Mouse (Mus musculus): Measurements from ENCODE around the gene Il17rc. TPM values are rescaled to one million over a fixed set of nuclear protein-coding genes. Genes with fewer than 3 reads are reported as not detected.

Gene Il17rc
- total RNA-seq (2021) = 1 to 10 TPM; 6.5 to 7.5 TPM
- polyA plus RNA-seq (2012; rRNA removed) = 12.1 and 13.6 TPM in 2 replicates
- long read RNA-seq, partial matches to known transcripts = 0 of 7 reads
- long read RNA-seq, other reads (novel, unspliced or antisense) = 7 of 7 reads

- 11% methylated on average over 12 of the region's 12 CpGs for WGBS
- Histone ChIP-seq H3K79me2 (replicated peaks; ENCODE audit: control insufficient read depth, insufficient read depth, low read length) (no peaks in the 10 kb centered on the region), H3K36me3 (ENCODE audit: control insufficient read depth, insufficient read depth, low read length) (no peaks in the 10 kb centered on the region), H3K9ac (ENCODE audit: low read depth, low read length) (peak within 1 kb of the TSS; percentile 66), H3K4me1 (ENCODE audit: control insufficient read depth, insufficient read depth, low read length) (peaks cover 9% of the 10 kb centered on the region), H3K27ac (peak within 1 kb of the TSS; percentile 84), H3K4me3 (peak within 1 kb of the TSS; percentile 52), H3K27me3 (ENCODE audit: control insufficient read depth, insufficient read depth, low read length) (no peaks in the 10 kb centered on the region)
- TF ChIP-seq EP300 (IDR thresholded peaks at IDR 0.05; ENCODE audit: insufficient read depth, low read depth, low read length) = no peak
- TF ChIP-seq CTCF (IDR thresholded peaks at IDR 0.05) = no peak
- peak; percentile 84 for TF ChIP-seq POLR2A (IDR thresholded peaks at IDR 0.05; ENCODE audit: insufficient read depth, low read depth, low read length)
- intact Hi-C loops (cut with DNase I) = no loop called here
- peak; percentile 75 to 81 for DNase-seq
Observed at GRCm38 (mm10) chr6:113471297-113471936, at the start of gene Il17rc. Gene Il17rc, plus strand, starts transcription at chr6:113471427.

- Histone ChIP-seq H3K27me3 (ENCODE audit: control insufficient read depth, insufficient read depth, low read length) (no peaks in the 10 kb centered on the region), H3K27ac (no peak overlapping the region), H3K4me1 (ENCODE audit: control insufficient read depth, insufficient read depth, low read length) (peaks cover 3% of the 10 kb centered on the region; the same call in 1 of the 2 replicates), H3K79me2 (replicated peaks; ENCODE audit: control insufficient read depth, insufficient read depth, low read length) (no peaks in the 10 kb centered on the region), H3K4me3 (no peak overlapping the region), H3K9ac (ENCODE audit: low read depth, low read length) (no peak overlapping the region), H3K36me3 (ENCODE audit: control insufficient read depth, insufficient read depth, low read length) (no peaks in the 10 kb centered on the region)
- WGBS = 38% methylated on average over 4 of the region's 4 CpGs
- TF ChIP-seq CTCF (IDR thresholded peaks at IDR 0.05) (no peak), POLR2A (IDR thresholded peaks at IDR 0.05; ENCODE audit: insufficient read depth, low read depth, low read length) (no peak), EP300 (IDR thresholded peaks at IDR 0.05; ENCODE audit: insufficient read depth, low read depth, low read length) (no peak)
- intact Hi-C loops (cut with DNase I) = loop anchor here (5.0 kb wide), 1 partner anchor 251 kb away; no protein-coding TSS in a partner anchor
- DNase-seq = no peak
Observed at GRCm38 (mm10) chr6:113423000-113423399, 48.2 kb upstream of the Il17rc start.

DNA sequence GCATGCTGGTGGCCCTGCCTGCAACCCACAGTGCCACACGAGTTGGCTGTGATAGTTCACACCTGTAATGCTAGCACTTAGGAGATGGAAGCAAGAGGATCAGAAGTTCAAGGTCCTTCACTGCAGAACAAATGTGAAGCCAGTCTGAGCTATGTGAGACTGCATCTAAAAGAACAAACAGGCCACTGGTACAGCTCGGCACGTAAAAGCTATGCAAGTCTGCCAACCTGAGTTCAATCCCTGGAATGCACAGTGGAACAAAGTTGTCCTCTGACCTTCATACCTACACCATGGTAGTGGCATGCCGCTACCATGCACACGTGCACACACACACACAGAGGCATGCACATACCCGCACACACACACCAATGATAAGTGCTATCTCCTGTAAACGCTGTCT is 47.0 kb upstream of the Il17rc start:
- no peak overlapping the region for H3K9ac ChIP-seq (ENCODE audit: low read depth, low read length)
- no peak overlapping the region for H3K4me3 ChIP-seq
- DNase-seq = no peak
- WGBS = 79% methylated on average over 7 of the region's 7 CpGs
- no peaks in the 10 kb centered on the region for H3K36me3 ChIP-seq (ENCODE audit: control insufficient read depth, insufficient read depth, low read length)
- H3K27ac ChIP-seq = no peak overlapping the region
- intact Hi-C loops (cut with DNase I) = loop anchor here (5.0 kb wide), 1 partner anchor 252 kb away; no protein-coding TSS in a partner anchor
- H3K4me1 ChIP-seq (ENCODE audit: control insufficient read depth, insufficient read depth, low read length) = no peaks in the 10 kb centered on the region
- TF ChIP-seq CTCF (IDR thresholded peaks at IDR 0.05) (peak; percentile 48), EP300 (IDR thresholded peaks at IDR 0.05; ENCODE audit: insufficient read depth, low read depth, low read length) (no peak), POLR2A (IDR thresholded peaks at IDR 0.05; ENCODE audit: insufficient read depth, low read depth, low read length) (no peak)
- no peaks in the 10 kb centered on the region for H3K79me2 ChIP-seq (replicated peaks; ENCODE audit: control insufficient read depth, insufficient read depth, low read length)
- H3K27me3 ChIP-seq (ENCODE audit: control insufficient read depth, insufficient read depth, low read length) = no peaks in the 10 kb centered on the region

GRCm38 (mm10) chr6:113426696-113427095 is 44.5 kb upstream of the Il17rc start:
- H3K27ac ChIP-seq = no peak overlapping the region
- no peaks in the 10 kb centered on the region for H3K4me1 ChIP-seq (ENCODE audit: control insufficient read depth, insufficient read depth, low read length)
- intact Hi-C loops (cut with DNase I) = no loop called here
- H3K9ac ChIP-seq (ENCODE audit: low read depth, low read length) = no peak overlapping the region
- no peaks in the 10 kb centered on the region for H3K79me2 ChIP-seq (replicated peaks; ENCODE audit: control insufficient read depth, insufficient read depth, low read length)
- no peak for TF ChIP-seq EP300 (IDR thresholded peaks at IDR 0.05; ENCODE audit: insufficient read depth, low read depth, low read length)
- TF ChIP-seq CTCF (IDR thresholded peaks at IDR 0.05) = no peak
- no peak for TF ChIP-seq POLR2A (IDR thresholded peaks at IDR 0.05; ENCODE audit: insufficient read depth, low read depth, low read length)
- 88% methylated on average over 4 of the region's 4 CpGs for WGBS
- H3K27me3 ChIP-seq (ENCODE audit: control insufficient read depth, insufficient read depth, low read length) = no peaks in the 10 kb centered on the region
- DNase-seq = no peak
- H3K4me3 ChIP-seq = no peak overlapping the region
- H3K36me3 ChIP-seq (ENCODE audit: control insufficient read depth, insufficient read depth, low read length) = no peaks in the 10 kb centered on the region

GRCm38 (mm10) chr6:113427397-113427796 is 43.8 kb upstream of the Il17rc start:
- WGBS = 41% methylated on average over 3 of the region's 3 CpGs
- no peaks in the 10 kb centered on the region for H3K79me2 ChIP-seq (replicated peaks; ENCODE audit: control insufficient read depth, insufficient read depth, low read length)
- intact Hi-C loops (cut with DNase I) = no loop called here

DNA sequence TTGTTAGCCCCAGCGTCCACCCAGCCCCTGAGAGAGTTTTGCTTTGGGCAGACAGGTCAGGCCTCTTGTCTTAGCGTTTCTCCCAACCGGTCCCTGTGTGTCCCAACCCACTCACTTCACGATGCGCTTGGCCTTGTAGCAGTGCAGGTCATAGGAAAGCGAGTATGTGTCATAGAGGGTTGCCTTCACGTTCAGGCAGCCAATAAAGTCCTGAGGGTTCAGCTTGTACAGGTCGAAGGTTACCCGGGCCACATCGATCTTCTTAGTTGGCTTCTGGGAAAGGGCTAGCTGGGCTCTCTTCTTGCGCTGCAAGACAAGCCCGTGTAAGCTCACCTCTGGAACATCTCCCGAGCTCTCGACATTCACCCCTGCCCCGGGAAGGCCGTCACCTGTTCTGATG is 43.2 kb upstream of the Il17rc start:
- no peaks in the 10 kb centered on the region for H3K4me1 ChIP-seq (ENCODE audit: control insufficient read depth, insufficient read depth, low read length)
- no peak overlapping the region for H3K4me3 ChIP-seq
- no peaks in the 10 kb centered on the region for H3K79me2 ChIP-seq (replicated peaks; ENCODE audit: control insufficient read depth, insufficient read depth, low read length)
- H3K36me3 ChIP-seq (ENCODE audit: control insufficient read depth, insufficient read depth, low read length) = no peaks in the 10 kb centered on the region
- no peak for DNase-seq
- no peaks in the 10 kb centered on the region for H3K27me3 ChIP-seq (ENCODE audit: control insufficient read depth, insufficient read depth, low read length)
- H3K27ac ChIP-seq = no peak overlapping the region
- 93% methylated on average over 16 of the region's 16 CpGs for WGBS
- no peak overlapping the region for H3K9ac ChIP-seq (ENCODE audit: low read depth, low read length)
- TF ChIP-seq EP300 (IDR thresholded peaks at IDR 0.05; ENCODE audit: insufficient read depth, low read depth, low read length) (no peak), CTCF (IDR thresholded peaks at IDR 0.05) (no peak), POLR2A (IDR thresholded peaks at IDR 0.05; ENCODE audit: insufficient read depth, low read depth, low read length) (no peak)
- intact Hi-C loops (cut with DNase I) = no loop called here

More at GRCm38 (mm10) chr6:113427397-113427796, 43.8 kb upstream of the Il17rc start:
- TF ChIP-seq POLR2A (IDR thresholded peaks at IDR 0.05; ENCODE audit: insufficient read depth, low read depth, low read length) (no peak), EP300 (IDR thresholded peaks at IDR 0.05; ENCODE audit: insufficient read depth, low read depth, low read length) (no peak), CTCF (IDR thresholded peaks at IDR 0.05) (peak; percentile 68)
- no peak for DNase-seq
- no peaks in the 10 kb centered on the region for H3K27me3 ChIP-seq (ENCODE audit: control insufficient read depth, insufficient read depth, low read length)
- no peak overlapping the region for H3K27ac ChIP-seq
- H3K9ac ChIP-seq (ENCODE audit: low read depth, low read length) = no peak overlapping the region
- no peaks in the 10 kb centered on the region for H3K4me1 ChIP-seq (ENCODE audit: control insufficient read depth, insufficient read depth, low read length)
- no peaks in the 10 kb centered on the region for H3K36me3 ChIP-seq (ENCODE audit: control insufficient read depth, insufficient read depth, low read length)
- H3K4me3 ChIP-seq = no peak overlapping the region
